Mouse (Mus musculus): ENCODE data around the gene Cln3.

The Cln3 gene

DNA sequence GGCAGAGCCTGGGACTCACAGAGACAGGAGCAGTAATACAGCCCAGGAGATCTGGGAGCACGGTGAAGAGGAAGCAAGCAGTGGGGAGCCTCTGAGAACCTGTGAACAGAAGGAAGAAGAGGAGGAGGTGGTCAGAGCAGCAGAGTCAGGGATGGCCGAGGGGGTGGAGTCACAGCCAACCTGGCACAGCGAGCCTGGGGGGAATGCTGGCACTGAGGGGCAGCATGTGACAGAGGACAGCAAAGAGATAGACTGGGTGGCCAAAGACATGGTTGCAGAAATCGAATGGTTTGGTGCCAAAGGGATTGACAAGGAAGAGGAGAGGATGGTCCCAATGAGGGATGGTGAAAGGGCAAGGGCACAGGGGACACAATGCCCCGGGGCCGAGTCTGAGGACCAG is at the start of gene Cln3:
TSS of gene Cln3 (minus strand) at position 101 of the 400 bp plus-strand sequence.
- no peak for DNase-seq

DNA sequence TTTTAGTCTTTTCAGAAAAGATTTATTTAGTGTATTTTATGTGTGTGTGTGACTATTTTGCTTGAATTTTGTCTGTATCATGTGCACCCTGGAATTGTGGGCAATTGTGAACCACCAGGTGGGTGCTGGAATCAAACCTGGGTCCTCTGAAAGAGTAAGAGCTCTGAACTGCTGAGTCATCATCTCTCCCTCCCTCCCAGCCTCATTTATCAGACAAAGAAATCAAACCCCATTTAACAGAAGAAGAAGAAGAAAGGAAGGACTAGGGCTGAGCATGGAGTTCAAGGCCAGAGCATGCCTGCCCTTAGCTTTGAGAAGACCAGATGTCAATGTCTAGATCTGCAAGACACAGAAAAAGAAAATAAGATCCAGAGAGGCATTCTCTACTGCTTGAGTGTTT is 49.8 kb upstream of the Cln3 start:
- no peak for DNase-seq

DNA sequence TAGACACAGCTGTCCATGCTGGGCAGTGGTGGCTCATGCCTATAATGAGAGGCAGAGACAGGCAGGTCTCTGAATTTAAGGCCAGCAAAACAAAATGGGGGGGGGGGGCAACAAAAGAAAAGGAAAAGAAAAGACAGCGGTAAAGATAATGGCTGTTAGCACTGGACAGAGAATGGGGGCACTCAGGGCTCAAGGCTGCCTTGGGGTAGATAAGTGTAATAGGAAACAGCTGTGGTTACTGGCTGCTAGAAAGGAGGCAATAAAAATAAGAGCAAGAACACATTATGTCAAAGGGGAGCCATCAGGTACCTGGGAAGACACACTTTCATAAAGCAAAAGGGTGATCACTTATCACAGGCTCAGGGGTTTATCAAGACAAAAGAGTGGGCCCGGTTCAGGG is 46.9 kb upstream of the Cln3 start:
- DNase-seq, result no peak

DNA sequence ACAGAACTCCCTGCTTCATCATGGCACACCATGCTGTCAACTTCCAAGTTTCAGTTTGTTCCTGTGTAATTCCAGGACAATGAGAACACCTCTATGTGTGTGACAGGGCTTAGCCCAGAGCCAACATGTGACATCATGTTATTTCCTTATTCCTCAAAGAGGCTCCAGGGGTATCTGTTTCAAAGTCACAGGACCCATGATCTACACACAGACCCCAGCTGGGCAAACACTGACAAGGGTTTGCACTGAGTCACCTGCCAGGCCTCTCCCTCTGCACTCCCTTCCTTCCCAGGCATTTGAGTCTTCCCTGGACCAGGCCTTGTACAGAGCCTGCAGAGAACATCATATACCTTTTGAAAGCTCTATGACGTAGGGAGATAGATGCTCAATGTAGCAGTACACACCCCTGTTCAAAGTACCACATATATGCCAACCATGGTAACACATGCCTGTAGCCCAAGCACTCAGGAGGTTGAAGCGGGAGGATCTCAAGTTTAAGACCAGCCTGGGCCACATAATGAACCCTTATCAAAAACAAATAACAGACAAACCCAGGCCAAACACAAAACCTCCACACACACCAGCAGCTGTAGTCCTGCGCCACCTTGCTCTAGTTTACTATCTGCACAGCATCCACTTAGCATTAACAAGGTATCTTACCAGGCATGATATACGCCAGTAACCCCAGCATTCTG is 45.4 kb upstream of the Cln3 start, which contains the start of gene Nupr1:
TSS of gene Nupr1 (minus strand) at position 38 of the 695 bp plus-strand sequence.
- DNase-seq, result no peak

DNA sequence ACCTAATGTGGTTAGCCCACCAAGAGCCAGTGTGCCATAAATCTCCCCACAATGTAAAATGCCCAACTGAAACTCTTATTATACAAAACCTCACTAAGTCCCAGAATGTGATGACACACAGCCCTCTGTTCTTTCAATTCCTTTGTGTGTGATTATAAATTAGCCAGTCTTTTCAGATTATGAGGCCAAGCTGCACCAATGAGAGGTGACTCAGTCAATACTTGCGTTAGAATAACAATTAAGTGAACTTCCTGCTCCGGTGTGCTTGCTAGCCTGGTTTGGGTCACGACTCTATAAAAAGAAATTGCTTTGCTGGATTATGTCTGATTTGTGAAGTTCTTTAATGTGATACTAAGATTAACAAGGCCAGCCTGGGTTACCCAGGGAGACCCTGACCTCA is 44.3 kb upstream of the Cln3 start:
- DNase-seq, result no peak

DNA sequence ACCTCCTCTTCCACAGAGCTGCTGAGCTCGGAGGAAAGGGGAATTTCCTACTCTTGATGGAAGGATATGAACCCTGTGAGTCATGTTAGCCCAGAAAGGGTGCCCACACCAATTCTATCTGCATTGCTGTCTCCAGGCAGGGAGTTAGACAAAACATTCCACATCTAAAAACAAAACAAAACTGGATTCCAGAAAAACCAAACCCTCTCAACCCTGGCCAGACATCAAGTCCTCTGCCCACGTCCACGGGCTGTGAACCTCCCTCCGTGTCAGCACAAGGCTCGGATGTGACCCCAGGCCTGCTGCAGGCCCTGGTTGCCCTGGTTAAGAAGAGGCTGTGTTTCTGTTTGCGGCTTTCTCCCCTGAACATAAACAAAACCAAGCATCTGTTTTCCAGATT is 42.5 kb upstream of the Cln3 start:
- DNase-seq, result no peak

DNA sequence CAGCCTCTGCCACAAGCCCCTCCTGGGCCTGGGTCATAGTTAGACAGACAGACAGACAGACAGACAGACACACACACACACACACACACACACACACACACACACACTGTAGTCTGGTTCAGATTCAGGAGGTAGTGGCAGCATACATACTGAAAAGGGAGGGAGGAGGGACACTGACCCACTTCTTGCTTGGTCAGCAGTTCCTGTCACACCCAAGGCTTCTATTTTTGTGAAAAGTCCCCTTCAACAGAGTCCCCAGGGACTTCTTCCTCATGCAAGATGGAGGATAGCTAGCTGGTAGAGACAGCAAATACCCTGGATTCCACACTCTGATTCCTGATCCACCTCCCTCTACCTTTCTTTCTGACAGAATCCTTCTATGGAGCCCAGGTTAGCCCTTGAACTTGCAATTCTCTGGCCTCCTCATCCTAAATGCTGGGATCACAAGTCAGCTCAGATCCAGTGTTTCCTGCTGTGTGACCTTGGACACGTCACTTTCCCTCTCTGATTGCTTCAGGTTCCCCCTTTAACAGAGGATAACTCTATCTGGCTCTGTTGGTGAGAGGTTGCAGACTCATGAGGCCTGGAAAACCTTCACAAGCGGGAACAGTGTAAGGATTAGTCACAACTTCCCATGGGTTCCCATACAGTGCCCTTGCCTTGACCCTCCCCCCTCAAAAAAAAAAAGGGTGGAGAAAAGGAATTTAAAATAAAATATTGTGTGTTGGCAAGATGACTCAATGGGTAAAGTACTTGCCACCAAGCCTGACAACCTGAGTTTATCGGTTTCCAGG is 40.4 kb upstream of the Cln3 start:
- DNase-seq, result no peak

DNA sequence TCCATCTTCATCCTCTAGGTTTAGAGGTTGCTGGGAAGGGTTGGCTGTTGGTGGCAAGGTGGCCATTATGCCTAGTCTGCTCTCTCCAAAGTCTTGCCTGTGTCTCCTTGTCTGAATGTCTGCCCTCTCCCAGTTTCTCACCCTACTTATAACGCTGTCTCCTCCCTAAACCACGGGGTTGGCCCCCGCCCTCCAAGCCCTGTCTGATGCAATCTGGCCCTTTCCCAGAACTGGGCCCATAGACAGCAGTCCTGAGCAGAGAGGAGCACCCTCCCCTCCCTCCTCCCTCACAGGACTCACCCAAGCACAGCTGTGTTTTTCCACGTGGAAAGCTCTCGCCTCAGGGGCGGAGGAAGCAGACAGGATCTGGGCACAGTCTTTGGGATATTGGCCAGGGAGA is 39.8 kb upstream of the Cln3 start:
- DNase-seq, result peak; percentile 46 to 47

DNA sequence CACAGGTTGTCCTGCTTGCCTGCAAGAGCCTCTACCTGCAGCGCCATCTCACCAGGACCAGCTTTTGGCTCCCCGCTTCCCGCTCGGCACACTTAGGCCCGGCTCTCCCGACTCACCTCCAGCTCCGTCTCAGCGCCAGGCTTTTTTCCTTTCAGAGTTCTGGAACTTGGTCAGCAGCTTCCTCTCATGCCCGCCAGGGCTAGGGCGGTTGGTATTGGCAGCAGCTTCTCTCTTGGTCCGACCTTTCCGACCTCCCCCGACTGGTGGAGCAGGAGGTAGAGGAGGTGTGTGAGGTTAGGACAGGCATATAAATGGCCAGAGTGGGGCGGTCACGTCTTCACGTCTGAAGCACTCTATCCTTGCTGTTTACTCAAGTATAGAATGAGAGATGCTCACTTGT is 39.2 kb upstream of the Cln3 start:
- peak in 1 of 2 experiments; percentile 11 for DNase-seq

DNA sequence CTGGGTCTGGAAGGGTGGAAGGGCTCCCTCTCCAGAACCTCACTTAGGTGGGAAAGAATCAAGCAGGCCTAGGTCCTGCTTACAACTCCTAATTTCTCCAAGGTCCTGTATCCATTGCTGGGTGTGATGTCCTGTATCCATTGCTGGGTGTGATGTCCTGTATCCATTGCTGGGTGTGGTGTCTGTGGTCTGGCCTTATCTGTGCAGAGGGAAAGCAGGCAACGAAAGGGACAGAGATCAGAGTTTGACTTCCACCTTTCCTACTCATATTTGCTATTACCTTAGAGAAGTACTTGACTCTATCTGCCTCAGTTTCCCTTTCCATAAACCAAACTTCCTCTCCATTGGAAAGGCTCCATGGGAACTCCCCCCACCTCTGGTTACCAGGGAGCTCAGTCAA is 37.8 kb upstream of the Cln3 start:
- no peak for DNase-seq

DNA sequence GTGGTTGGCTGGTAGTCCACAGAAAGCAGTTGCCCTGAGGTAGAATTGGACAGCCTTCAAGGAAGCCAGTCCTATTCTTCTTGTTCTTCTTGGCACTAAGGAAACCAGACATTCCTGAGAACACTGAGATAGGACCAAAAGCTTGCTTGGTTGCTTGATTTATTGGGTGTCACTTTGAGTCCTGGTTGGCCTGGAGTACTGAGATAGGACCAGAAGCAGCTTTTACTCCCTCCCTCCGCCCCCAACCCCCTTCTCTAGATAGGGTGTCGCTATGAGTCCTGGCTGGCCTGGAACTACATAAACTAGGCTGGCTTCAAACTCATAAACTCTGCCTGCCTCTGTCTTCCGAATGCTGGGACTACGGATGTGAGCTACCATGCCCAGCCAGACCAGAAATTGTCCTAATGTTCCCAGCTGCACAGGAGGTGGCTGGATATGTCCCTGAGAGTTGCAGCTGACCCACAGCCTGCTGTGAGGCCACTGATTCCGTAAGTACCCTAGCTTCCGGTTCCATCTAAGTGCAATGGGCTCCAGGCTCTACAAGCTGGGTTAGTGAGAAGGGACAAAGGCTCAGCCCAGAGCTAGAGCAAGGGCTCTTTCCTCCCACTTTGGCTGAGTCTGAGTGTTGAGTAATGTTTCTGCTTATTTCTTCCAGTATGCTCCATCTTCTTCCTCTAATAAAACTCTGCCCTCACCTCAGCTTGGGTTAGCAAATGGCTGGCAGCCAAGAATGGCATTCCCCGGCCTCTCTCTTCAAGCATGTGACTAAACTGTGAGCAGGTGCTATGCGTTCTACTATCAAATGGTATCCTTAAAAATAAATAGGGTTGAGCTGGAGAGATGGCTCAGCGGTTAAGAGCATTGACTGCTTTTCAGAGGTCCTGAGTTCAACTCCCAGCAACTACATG is 36.1 kb upstream of the Cln3 start:
- DNase-seq, result no peak

DNA sequence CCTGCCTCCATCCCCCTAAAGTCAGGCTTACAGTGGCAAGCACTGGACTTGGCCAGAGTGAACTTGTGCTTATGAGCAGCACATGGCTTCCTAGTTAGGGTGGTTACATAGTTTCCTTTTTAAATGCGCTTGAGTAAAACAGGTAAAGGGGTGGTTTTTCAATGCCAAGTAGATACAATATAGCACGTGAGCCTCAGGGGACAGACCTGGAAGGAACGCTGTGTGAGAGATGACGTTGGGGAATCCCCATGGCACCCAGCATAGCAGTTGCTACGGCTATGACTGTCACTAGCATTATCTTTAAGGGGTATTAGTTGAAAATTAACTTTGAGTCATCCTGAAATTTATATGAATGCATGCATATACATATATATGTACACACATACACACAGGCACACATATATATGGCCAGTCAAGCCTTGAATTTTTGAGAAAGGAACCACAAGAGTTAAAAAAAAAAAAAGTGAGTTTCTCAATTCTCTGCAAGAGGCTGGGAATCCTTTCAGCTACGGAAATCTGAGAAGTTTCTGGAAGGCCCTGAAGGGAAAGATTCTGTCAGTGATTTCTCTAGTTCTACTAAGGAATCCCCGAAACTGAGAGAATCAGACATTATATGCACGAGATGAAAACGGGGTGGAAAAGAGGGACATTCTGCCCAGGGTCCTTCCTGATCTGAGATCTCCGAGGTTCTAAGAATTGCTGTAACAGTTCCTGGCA is 34.1 kb upstream of the Cln3 start:
- no peak for DNase-seq

DNA sequence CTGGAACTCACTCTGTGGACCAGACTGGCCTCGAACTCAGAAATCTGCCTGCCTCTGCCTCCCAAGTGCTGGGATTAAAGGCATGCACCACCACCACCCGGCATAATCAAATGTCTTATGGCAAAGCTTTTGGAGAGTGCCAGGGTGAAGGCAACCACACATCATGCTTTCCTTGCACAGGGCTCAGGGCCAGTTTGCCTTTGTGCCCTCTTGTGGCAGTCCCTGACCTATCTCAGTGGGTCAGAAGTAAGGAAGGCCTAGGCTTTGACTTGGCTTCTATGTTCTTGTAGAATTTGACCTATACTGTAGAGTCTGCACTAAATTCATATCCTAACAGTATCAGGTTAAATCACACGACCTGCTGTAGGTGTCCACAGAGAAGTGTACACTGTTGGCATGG is 31.1 kb upstream of the Cln3 start:
- no peak for DNase-seq

DNA sequence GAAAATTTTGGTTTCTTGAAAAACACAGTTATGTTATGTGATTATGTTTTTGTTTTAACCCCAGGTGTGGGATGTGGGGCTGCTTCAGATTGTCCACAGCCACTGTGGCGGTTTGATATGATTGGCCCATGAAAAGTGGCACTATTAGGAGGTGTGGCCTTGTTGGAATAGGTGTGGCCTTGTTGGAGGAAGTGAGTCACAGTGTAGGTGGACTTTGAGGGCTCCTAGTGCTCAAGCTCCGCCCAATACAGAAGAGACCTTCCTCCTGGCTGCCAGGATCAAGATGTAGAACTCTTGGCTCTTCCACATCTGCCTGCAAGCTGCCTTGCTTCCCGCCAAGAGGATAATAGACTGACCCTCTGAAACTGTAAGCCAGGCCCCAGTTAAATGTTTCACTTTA is 27.1 kb upstream of the Cln3 start:
- no peak for DNase-seq

DNA sequence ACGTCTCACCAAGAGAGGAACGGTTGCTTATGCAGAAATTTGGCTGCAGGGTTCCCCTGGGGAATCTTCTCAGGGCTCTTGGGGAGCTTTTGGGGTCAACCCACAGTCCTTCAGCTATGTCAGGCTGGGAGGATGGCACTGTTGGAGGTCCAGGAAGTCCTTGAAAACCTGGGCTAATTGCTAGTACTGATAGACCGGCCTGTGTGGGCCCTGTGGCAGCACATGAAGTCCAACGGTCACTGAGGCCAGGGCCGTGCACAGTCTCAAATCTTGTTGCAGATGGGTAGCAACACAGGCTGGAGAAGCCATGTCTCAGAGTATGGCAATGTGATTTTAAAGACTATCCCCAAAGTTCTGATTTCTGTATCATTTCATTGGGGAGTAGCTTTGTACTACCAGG is 22.2 kb upstream of the Cln3 start:
- no peak for DNase-seq

DNA sequence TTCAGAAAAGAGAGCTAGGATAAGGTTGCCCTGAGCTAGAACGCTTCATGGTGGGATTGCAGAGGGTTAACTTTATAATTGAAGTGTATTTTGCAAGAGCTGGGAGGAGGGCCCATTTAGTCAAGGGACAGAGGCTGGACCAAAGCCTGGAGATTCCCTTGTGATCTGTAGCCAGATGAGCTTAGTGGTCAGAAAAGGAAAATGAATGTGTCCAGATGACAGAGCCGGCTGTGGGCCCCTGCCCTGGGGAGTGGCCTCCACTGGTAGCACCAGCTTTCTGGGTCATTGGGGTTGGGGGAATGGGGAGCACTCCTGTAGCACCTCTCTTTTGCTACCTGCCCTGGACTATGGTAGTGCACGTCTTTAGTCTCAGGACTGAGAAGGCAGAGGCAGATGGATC is 21.4 kb upstream of the Cln3 start:
- no peak for DNase-seq

DNA sequence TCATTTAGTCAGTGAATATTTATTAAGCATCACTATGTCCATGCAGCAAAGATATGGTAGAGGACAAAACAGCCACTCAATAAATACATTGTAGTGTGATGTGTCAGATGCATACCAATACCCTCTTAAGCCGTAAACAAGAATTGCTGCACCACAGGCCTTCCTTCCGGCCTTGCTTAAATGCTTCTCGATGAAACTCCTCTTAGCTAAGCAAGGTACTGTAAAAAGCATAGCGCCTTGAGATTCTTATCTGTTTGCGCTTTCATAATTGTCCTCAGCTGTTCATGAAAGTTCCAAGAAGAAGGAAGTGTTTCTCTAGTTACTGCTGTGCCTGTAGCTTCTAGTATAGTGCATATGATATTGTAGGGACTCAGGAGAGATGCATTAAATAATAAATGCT is 21.0 kb upstream of the Cln3 start:
- DNase-seq, result no peak

DNA sequence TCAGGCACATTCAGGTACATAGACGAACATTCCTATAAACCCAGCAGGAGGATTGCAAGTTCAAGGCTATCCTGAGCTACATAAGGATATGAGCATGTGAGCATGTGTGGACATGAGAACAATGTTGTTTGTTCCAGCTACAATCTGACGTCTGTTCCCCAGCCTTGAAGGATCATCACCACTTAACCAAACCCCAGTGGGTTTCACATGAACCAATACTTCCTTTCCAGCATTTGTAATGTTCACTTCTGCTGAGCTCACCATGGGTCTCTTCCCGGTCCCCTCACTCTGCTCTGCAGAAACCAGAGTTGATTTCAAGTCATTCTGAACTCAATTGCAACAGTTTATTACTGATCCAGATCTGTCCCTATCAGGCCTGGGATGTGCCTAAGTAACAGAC is 17.0 kb upstream of the Cln3 start:
- DNase-seq, result no peak

DNA sequence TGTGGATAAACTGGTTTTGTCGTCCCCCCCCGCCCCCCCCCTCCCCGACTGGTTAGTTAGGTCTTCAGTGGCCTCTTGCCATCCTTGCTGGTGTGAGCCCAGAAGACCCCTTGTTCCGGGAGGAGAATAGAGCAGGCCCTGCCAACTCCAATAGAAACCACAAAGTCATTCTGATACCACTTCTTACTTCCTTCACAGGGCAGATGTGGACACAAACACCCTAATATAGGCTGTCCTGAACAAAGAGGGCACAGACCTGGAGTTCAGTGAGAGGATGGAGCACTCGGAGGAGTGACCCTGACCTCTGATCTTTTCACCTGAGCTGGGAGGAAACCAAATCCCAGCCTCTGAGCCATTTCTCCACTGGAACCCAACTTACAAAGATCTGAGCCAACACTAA is 16.3 kb upstream of the Cln3 start:
- DNase-seq, result no peak

DNA sequence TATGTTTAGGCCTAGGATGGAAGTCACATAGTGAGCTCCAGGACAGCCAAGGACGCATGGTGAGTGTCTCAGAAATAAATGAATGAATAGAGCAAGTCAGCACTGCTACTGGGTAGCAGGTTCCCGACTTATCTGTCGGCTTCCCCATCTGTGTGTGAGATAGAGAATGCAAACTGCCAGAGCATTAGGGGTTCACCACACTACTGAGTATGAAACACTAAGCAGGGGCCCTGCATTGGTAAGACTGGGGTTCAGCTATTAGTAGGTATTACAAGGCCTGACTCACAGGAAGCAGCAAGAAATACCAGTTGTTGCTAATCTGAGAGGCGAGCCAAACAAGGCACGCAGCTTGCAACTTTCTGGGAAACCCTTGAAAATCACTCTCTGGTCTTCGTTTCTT is 13.3 kb upstream of the Cln3 start:
- no peak for DNase-seq

DNA sequence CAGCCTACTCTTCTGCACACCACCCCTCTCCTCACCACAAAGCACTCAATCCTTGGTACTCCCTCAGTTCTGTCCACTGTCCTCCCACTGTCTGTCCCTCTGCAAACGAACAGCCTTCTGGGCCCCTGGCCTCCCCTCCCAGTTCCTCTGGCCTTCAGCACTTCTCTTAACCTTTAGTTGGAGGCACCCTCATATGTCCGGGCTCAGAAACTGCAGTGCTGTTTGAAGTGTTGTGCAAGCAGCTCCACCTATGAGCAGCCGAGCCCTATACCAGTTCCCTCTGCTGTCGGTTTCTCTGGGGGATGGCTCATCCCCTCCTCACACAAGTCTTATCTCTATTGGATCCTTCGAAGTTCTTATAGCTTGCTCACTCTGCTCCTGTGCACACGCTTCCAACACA is 10.8 kb upstream of the Cln3 start:
- DNase-seq, result no peak

DNA sequence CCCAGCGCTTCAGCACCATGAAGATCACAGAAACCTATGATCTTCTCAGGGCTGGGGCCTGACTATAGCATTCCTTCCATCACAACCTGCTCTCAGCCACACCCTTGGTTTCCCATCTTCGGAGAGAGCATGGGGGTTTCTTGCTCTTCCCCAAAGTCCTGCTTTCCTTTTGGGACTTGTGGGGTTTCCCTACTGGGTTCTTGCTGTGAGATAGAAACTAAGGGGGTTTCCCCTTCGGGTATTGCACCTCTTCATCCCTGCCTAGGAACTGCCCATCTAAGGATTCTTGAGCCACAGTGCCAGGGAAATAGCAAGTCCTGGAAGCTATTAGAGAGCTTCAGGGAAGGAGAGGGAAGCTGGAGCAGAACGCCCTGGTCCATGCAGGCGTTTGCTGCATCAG is 10.3 kb upstream of the Cln3 start:
- DNase-seq, result no peak

All from cerebellum, postnatal 10 days (tissue).